Mouse (Mus musculus): ENCODE results near the gene Tenm3. TPM values are rescaled to one million over a fixed set of nuclear protein-coding genes. Genes with fewer than 3 reads are reported as not detected.

Tenm3 gene
- total RNA-seq, 2 experiments from 2014 or later: 4.5 to 8.0 TPM

DNA sequence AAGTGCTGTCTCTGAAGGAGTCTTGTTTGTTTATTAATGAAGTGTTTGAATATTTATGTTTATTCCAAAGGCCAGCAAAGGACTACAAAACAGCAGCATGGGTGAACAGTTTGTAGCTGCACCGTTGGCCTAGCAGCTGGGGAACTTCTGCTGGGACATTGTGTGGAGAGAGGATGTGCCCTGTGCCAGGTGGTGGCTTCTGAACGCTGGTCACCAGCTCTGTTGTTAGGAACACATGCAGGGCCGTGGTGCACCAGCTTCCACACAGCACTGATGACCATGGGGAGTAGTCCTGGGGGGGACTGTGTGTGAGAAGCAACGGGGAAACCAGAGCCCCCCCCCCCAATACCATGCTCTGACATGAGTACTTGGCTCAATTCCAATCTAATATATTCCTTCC lies 329.5 kb downstream of the Tenm3 start:
- DNase-seq: no peak

DNA sequence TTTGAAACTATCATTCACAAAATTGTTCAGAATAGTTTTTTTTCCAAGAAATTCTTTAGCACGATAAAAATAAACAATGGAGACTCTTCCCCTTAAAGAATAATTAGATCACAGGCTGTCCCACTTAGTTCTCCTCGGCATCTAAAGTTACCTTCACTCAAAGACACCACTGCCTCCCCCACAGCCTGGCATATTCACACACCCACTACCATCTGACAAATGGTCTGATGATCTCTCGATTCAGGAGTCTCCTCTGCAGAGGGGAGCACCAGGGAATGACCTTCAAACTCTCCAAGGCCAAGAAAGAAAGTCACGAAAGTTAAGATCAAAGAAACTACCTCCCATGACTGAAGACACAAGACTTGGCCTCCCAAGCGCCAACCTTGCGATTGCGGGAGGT lies 329.9 kb downstream of the Tenm3 start:
- no peak for DNase-seq

DNA sequence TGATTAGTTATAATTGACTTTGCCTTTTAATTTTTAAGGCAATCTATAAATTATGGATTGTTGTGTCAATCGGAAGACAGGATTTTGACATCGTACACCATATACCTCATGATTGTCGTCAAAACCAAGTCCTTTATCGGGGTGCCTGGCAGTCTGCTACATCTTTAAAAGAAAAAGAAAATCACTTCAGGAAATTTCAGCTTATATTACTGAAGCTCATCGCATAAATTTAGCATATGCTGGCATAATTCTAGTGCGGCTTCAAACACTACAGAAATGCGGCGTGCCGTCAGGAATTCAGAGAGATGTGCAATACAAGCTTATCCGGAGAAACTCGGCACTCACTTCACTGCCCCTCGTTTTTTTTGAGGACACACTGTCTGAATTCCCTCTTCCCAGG lies 332.2 kb downstream of the Tenm3 start:
- no peak for DNase-seq

DNA sequence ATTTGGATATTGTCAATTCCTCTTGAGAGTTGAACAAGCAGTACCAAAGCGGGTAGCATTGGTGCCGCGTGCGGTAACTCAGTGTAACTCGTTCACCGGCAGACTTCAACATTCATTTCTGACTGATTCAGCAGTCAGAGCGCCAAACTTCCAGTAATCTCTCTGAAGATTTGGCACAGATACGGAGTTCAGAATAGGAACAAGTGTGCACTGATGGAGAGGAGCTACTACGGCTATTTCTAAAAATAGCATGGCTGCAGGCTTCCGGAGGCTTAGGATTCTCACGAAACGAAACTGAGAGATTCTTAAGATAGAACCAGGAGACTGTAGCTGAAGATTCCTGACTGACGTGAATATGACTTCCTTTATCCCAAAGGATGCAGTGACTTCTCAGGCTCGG lies 332.6 kb downstream of the Tenm3 start:
- peak; percentile 15 for DNase-seq

DNA sequence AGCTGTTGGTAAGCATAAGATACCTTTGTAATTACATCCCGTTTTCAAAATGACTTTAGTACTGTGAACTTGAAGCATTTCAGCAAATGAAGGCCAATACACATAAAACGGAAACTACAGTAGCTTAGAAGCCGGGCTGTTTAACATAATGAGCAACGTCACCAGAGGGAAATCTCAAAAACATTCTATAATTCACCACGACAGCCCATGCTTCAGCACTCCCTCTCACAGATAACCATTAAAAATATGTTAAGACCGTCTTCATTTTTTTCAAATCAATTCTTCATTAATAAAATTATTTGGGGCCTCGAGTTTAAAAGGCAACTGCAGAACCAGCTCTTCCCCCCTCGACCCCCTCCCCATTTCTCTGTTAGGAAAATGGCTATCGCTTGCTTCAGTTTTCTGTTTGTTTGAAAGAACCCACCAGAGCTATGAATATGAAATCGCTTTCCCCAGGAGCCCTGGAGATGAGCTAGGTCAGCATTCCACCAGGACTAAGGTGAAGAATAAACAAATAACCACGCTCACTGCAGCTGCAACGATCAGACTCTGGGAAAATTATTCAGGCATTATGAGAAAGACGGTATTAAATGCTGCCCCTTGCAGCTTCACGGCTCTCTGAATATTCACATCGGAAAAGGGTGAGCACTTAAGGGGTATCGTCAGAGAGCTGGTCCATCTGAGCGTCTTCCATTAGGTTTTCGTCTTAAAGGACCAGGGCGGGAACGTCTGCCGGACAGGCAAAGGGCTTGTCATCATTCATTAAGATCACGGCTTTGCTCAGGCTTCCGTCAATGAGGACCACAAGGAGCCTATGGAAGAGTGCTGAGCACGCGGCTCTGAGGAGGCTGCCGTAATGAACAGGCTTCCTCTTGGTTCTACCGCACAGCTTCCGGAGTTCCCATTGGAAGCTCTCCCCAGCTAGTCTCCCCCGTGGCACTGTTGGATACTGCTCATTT lies 334.8 kb downstream of the Tenm3 start:
- no peak for DNase-seq

DNA sequence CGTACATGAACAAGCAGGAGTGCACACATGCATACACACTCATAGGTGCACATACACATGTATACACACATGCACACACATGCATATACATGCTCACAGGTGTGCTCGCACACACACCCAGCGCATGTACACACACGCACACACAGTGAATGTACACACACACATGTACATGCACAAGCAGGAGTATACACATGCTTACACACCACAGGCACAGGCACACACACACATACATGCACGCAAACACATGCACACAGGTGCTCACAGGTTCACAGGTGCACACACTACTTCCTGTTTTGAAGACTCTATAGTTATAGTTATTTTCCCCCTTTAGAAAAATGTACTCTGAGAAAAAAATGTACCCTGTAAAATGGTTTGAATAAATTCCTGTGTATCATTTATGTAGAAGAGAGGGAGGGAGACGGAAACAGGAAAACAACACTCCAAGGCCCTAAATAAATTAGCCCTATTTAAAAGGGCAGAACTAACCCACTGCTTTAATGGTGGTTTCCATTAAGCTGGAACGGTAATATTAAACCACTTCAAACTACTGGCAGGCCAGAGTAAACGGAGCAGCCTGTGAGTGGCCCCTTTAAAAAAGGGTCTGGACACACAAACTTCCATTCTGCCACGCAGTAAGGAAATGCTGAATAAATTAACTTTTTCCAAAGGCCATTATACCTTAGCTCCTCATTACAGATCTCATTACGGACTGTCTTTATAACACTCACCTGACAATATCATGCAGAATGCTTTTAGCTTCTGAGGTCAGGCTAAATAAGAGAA lies 335.8 kb downstream of the Tenm3 start:
- no peak for DNase-seq

DNA sequence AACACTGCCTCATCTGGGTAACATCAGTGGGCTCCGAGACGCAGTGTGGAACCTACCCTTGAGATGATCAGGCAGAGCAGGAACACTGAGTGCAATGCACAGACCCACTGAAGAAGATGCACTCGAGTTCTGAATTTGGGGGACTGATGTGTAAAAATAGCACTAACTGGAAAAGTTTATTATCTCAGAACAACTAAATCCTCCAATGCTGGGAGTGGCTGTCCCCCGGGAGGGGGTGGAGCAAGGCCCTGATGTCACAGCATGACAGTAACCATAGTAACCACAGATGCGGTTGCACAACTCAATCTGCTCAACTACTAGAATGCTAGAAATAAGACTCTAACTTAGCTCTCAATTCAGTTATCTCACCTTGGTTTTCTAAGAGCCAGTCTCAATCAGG lies 351.3 kb downstream of the Tenm3 start:
- peak; percentile 52 for DNase-seq

DNA sequence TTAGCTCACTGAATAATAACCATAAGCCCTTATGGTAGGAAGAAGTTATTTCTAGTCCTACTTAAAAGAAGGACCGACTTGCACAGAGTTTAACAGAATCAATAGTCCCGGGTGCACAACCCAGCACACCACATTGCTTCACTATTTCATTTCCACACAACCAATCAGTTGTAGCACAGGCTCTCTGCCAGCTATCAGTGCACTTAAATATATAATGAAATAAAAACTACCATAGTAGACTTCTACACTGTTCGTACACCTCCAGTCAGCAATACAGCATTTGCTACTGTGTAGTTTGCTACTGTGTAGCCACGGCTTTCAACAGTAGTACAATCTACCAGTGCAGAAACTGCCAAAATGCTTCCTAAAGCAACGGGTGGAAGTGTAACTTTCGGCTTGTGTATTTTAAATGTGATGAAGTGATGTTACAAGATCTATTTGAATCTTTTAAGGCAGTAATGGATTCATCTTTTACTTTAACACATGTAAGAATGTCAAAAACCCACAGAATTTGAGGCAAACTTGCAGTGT lies 353.1 kb downstream of the Tenm3 start:
- DNase-seq: no peak

DNA sequence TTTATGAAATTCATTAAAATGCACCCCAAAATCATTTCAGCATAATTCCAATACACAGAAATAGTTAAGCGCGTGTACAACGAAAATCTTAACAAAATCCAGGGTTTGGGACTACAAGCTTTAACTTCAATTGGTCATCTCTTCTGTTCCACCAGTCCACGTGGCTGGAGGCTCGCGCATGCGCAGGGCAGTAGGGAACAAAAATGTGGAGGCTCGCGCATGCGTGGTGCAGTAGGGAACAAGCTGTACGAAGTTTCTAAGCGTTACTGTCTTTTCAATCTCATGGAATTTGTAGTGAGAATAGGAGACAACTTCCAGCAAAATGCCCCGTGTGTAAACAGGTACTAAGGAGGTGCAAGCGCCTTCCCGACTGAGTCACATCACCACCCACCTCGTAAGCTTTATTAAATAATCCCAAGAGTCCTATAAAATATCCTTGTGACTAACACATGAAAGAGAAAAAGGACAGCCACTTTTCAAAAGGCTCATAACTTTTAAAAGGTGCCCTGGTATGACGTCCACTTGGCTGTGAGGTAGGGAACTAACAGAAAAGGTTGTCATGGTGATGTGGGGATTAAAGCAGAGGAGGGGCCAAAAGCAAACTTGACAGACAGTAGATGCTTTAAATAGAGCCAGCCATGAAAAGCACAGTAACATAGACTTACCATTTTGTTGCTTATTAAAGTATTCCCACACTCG lies 353.7 kb downstream of the Tenm3 start:
- no peak for DNase-seq

DNA sequence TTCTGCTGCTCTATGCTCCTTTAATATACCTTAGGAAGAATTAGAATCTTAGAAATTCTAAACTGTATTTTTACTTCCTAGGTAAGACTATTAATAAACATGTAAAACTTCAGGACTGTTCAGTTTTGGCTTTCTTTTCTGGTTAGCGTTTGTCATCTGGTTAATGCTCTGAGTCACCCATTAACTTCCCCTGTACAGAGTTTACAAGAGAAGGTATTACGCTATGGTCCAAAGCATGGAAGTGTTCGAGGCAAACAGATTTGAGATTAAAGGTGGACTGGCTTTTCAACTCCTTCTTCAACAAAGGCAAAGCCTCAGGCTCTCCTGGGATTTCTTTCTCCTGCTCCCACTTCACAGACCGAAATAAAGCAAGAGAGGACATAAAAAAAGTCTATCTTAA lies 354.3 kb downstream of the Tenm3 start:
- no peak for DNase-seq

DNA sequence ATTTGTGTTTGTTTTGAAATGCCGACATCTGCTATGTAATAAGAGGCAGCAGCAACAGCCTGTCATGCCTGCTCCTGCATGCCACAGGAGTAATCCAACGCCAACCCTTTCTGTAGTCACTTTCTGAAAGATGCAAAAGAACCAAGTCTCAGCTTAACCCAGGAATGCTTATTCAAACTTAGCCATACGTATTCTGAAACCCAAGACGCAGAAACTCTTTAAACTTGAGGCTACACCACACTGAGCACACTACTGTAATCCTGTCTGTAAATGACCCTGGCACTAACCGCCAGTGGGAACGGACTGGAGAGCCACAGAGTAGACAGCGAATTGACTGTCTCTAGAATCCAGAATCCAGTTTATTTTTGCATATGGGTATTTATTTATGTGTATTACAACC lies 354.9 kb downstream of the Tenm3 start:
- DNase-seq: no peak

DNA sequence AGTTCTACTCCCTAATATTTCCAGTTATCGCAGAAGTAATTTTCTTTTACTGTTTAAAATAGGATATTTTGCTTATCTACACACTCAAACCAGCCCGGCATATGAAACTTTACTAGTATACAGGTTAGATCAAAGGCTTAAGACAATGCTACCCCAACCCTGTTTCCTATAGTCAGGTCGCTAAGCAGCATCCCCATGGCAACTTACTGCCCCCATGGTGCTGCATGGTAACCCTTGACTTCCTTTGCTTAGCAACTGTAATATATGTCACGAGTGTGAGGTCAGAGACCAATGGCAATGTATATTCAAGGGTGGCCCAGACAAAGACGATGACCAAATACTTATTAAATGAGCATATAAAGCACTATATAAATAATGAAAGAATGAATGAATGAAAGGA lies 359.6 kb downstream of the Tenm3 start:
- no peak for DNase-seq

DNA sequence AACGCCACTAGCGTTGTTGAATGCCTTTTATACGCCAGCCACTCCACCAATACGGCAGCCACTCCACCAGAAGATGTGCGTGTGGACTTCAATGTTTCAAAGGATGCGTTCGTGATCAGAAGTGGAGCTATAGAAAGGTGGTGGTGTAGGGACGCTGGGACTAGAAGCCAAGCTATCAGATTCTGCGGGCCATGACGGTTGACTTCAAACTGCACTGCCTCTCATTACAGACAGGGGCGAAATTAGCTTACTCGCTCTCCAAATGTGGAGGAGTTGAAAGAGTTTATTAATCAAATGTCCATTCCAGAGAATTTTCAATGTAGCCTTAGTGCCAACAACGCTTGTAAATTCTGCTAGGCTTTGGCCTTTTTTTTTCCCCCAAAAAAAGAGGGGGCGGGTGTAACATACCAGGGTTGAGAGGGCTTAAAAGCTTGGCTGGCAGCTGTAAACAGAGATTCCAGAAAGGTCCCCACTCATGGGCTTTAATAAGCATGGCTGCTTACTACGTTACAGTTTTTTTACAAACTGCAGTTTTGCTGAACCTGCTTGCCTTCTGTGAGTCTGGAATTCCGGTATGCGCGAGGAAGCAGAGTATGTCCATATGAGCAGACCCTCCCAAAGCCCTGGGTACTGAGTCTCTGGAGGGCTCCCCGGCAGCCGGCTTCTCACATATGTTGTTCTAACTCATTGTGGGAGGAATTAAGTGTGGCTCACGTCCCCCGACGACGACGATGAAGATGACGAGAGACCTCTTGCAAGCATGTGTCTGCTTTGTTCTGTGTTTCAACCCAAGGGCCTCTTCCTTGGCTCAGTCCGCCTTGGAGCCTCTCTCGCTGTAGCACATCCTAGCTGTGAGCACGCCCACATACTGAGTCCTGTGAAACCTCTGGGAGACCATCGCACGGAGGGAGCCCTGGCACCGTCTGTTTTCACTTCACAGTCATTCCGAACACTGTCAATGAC lies 361.8 kb downstream of the Tenm3 start:
- peak; percentile 38 for DNase-seq

DNA sequence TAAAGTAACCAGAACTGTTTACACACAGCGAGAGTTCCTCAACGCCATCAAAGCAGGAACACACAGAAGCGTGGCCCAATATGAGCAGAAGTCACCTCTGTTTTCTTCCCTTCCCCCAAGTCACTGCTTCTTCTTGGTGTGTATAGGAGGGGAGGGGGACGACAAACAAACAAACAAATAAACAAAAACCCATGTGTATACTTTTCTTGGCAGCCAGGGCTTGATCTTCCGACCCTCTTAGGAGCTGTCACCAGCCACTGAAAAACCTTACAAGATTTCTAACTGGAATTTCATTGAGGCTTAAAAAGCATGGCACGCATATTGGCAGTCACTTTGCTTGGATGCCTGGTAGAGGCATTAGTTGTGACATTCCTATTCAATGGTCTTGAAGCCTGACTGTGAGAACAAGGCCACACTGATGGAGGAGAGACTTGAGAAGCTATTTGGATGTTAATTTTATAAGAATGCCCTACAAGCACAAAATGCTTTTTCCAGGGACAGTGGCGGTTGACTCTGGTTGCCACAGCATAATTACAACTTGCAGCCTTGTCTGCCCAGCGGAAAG lies 366.3 kb downstream of the Tenm3 start:
- DNase-seq: no peak

DNA sequence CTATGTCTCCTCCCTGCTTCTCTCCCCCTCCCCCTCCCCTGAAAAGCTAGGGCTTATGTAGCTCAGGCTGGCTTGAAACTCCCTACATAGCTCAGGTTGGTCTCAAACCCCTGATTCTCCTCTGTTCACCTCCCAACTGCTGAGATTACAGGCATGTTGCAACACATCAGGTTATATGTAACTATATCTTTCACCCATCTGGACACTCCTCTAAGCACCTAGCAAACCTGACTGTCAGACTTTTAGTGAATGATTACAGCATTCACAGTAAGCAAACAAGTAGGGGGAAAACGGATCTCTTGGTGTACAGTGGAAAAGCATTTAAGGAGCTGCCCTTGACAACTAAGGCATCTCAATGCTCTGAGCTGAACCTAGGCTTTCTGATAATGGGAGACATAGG lies 366.9 kb downstream of the Tenm3 start:
- DNase-seq: no peak

DNA sequence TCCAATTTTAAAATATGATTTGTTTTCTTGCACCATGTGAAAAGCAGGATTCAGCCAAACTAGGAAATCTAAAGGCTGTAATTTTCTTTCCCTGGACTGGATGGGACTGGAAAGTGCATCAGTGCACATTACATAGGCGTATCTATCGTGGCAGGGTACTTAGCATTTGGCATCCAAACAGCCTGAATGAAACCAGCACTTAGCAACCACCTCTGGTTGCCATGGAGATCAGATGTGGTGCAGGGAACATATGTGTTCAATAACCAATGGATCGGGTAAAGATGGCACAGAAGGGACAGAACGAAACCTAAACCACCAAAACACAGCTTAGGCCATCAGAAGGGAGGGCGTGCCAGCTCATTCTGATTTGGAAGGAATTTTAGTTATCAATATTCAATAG lies 376.1 kb downstream of the Tenm3 start:
- no peak for DNase-seq

DNA sequence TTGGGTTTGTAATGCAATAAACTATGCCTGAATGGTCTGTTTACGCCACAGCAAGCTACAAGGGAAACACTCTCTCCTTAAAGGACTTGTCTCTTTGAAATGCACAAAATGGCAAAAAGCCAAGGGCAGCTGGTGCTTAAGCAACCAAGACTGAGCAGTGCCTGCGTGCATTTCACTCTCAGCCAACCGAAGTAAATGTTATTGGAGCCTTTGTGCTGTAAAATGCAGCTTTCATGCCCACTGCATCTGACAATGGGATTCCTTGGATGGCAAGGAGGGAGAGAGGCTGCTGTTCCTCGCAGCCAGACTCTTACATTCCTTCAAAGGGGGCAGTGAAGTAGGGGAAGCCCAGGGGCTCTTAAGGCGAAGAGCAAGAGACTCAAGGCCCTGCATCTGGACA lies 385.4 kb downstream of the Tenm3 start:
- no peak for DNase-seq

DNA sequence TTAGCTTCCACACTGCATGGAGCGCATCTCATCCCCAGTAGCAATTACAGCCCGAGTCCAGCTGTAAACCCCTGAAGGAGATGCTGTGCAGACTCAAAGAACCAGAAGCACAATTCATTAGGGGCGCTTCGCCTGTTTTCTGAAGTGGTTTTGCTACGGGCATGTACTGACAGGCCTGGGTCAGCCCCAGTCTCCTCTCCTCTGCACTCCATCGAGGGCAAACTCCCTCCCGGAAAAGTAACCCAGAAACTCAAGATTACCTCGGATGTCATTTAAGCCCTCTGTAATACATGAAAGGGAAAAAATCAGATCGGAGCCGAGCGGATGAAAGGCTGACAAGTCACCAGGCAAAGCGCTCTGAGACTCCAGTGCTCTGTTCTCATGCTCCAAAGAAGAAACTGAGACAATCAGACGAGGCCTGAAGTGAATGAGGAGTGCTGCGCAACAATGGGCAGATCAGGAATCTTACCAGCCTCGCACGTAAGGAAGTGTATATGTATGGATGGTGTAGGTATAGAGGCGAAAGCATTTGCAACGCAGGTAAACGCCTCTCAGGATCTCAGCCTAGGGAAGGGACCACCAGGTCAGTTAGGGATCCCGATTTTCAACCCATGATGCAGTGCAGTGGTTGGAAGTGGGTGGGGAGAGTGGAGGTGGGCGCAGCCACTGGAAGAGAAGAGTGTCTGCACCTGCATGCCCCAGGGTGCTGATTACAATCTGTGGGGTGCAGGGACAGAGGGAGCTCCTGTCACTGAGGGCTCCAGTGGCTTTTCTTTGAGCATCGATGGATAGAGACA lies 387.2 kb downstream of the Tenm3 start:
- DNase-seq: no peak

DNA sequence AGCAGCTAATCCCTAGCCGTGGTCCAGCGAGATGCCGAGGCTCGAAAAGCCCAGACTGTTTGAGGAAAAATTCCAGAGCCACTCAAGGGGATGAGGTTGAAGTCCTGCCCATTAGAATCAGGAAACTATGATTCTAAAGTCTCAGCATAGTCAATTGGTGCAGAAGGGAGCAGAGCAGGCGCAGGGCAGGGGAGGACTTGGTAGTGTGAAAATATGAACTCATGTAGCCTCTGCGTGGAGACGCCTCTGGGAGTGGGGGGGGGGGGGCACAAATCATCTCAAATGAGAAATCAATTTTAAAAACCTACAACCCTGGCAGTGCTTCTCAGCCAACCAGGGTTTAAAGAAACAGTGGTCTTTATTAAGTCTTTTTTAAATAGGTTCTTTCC lies 392.5 kb downstream of the Tenm3 start:
- no peak for DNase-seq

All from gastrocnemius, postnatal 25 days (tissue).